Mouse (Mus musculus): ENCODE measurements around the gene Kif3c.

The Kif3c gene

DNA sequence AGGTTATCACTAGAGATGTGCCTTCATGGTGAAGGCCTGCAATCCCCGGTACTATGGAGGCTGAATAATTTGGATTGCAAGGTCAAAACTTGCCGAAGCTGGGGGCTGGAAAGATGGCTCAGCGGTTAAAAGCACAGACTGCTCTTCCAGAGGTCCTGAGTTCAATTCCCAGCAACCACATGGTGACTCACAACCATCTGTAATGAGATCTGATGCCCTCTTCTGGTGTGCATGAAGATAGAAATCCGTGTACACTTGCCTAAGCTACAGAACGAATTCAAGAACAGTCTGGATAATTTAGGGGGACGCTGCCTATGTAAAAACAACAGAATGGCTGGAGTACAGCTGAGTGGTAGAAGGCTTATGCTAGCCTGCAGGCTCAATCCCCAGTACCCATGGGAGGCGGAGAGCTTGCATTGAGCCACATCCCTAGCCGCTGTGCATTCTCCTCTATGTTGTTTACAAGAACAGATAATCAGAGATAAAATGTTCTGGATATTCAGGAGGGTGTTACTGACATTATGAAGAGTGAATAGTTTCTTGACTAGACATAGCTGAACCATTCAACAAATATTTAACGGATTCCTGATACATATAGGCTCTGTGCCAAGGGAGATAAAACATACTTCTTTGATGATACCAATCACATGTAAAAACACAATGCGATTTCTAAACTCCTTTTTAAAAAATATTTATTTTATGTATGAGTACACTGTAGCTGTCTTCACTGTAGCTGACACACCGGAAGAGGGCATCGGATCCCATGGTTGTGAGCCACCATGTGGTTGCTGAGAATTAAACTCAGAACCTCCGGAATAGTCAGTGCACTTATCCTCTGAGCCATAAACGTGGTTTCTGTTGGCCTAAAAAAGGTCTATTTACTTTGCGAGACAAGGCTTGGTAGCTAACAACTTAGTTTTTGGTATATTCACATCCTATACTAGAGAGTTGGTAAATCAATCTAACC is 60.7 kb downstream of the Kif3c start:
- peak; percentile 51 for DNase-seq (ENCODE audit: low spot score)

DNA sequence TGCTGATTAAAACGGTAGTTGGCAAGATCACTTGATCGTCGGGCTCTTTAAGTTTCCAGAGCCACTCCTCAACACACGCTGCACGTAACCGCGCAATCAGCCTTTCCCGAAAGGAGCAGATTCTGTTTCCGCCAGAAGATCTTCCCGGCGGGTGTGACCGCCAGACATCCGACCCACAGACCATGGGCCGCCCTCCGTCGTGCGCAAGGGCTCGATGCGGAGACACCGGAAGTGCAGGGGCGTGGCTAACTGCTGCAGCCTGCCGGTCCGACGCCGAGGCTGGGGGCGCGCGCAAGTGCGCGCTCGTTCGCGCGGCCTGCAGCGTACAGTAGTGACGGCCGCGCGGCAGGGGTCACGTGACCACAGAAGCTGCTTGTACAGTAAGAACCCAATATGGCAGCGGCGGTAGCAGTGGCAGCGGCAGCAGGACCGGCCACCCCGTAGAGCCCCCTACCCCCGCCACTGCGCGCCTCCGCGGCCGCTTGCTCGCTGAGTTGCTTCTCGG is 61.6 kb downstream of the Kif3c start, which contains the start of gene Asxl2:
Gene Asxl2 (plus strand): TSS at position 328 of the 505 bp plus-strand sequence.
- DNase-seq (ENCODE audit: low spot score): peak; percentile 99

DNA sequence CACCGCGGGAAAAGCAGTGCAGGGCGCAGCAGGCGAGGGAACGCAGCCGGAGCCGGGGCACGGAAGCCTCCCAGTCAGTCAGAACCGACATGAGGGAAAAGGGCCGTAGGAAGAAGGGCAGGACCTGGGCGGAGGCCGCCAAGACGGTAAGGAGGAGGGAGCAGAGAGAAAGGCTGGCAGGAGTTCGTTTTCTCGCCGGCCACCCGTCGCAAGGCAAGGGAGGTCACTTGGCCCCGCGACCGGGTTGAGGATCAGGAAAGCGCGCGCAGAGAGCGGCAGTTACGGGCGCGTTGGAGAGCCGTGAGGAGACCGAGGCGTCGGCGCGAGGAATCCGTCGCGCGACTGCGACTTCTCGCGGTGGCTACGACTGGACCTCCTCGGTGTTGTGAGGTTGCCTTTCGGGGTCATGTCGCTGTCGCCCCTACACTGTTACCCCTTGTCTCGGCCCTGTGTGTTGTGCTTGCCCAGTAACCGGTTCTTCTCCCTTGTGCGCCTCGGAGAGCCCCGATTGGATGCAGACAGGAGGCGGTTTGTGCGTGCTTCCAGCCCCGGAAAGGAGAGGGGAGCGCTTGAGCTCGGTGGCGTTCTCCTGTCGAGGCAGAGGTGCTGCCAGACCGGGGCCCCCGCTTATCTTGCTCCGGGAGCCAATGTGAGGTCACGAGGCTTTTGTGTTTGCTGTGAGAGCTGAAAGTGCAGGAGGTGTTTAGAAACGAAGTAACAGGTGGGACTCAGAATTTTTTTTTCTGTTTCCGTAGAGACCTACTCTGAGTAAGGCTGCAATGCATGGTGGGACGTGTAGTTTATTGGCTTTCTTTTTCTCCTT is 62.3 kb downstream of the Kif3c start:
- peak; percentile 73 for DNase-seq (ENCODE audit: low spot score)

DNA sequence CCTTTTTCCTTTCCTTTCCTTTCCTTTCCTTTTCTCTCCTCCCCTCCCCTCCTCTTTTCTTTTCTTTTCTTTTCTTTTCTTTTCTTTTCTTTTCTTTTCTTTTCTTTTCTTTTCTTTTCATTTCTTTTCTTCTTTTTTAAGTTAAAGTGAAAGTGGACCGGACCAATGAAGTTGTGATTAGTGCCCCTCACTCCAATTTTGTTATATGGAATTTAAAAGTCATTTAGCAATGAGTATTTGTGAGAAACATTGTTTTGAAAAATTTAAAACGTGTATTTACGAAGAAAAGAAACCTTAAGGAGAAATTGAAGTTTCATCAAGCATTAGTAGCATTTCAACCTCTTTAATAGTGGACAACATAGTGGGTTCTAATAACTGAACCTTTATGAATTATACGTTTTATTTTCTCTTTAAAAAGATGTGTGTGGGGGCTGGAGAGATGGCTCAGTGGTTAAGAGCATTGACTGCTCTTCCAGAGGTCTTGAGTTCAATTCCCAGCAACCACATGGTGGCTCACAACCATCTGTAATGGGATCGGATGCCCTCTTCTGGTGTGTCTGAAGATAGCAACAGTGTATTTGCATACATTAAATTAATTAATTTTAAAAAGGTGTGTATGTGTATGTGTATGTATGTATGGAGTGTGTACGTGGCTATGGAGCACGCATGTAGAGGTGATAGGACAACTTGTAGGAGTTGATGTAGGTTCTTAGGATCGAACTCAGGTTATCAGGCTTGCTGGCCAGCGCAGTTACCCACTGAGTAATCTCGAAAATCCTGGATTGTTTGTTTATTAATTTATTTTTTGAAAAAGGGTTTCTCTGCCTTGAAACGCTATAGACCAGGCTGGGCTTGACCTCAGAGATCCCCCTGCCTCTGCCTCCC is 63.2 kb downstream of the Kif3c start:
- no peak for DNase-seq (ENCODE audit: low spot score)

DNA sequence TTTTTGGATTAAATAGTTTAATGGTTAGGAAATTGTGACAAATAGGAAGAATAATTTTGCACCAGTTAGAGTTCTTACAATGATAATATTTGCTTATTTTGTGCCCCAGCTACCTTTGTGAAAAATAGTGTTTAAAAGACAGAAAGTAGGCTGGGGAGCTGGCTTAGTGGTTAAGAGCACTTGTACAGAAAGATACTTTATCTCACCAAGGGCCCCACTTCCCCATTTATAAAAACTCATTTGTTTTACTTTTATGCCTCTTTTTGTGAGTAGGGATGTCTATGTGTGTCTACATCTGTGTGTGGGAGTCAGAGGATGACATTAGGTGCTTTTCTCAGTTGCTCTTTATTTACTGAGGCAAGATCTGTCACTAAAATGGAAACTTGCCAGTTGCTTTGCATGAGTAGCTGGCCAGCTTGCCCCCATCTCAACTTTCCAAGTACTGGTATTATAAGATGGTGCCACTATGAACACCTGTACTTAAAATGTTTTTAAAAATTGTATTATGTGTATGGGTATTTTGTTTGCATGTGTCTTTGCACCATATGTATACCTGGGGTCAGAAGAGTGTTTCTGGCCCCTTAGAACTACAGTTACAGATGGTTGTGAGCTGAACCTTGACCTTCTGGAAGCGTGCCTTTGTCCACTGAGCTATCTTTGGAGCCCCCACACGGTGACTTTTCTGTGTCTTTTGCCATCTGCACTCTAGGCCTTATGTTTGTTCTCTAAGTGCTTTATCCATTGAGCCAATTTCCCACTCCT is 64.9 kb downstream of the Kif3c start:
- DNase-seq (ENCODE audit: low spot score): no peak

DNA sequence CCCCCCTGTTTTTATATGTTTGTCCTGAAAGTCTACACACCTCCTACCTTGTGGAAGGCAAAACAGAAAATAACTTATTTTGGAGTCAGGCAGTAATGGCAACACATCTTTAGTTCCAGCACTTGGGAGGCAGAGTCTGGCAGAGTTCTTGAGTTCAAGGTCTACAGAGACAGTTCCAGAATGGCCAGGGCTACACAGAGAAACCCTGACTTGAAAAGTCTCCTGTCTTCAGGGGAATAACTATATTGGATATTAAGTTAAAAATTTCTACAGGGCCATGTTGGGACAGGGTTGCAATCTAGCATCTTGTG is 65.5 kb downstream of the Kif3c start:
- DNase-seq (ENCODE audit: low spot score): no peak

DNA sequence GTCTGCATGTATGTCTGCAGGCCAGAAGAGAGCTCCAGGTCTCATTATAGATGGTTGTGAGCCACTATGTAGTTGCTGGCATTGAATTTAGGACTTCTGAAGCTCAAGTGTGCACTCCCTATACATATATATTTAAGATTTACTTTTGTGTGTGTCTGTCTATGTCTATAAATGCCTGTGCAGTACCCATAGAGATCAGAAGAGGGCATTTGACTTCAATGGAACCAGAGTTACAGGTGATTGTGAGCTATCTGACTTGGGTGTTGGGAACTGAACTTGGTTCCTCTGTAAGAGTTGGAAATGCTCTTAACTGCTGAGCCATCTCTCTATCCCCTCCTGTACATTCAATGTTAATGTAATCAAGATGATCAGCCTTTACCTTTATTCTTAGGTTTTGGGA is 66.1 kb downstream of the Kif3c start:
- DNase-seq (ENCODE audit: low spot score): no peak

DNA sequence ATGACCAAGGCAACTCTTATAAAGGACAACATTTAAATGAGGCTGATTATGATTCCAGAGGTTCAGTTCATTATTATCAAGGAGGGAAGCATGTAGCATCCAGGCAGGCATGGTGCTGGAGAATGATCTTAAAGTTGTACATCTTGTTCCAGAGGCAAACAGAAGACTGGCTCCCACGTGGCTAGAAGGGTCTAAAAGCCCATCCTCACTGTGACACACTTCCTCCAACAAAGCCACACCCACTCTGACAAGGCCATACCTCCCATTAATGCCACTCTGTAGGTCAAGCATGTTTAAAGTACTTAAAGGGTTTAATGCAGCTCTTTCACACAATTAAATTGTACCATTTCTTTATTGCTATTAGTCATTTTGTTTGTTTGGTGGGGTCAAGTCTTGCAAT is 68.8 kb downstream of the Kif3c start:
- no peak for DNase-seq (ENCODE audit: low spot score)

DNA sequence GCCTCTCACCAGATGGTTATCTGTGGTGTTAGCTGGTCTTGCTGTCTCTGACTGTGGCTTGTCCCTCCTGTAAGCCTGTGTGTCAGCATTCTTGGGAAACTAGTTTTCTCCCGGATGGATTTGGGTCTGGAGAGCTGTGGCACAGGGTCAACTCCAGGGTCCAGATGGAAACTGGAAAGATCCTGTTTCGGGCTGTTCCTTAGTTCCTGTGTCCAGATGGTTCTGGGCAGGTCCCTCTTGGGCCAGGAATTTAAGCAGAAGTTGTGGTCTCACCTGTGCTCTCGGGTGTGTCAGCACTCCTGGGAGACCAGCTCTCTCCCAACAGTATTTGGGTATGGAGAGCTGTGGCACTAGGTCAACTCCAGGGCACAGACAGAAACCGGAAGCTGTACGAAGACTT is 71.5 kb downstream of the Kif3c start:
- DNase-seq (ENCODE audit: low spot score): no peak

DNA sequence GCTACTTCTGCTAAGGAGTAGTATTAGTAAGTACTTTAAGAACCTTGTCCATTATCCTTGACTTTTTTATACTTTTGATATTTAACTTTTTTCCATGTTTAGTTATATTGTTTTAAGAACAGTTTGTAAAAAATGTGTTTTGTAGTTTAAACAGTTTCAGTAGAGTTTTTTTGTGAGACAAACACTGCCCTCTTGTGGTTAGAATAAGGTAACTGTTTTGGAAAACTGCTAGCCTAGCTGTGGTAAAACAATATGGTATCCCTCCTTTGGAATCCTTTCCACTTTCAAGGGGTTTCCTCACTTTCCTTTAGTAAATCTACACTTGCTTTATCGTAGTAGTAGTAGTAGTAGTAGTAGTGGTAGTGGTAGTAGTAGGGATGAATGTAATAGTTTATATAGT is 72.9 kb downstream of the Kif3c start:
- DNase-seq (ENCODE audit: low spot score): peak; percentile 9

DNA sequence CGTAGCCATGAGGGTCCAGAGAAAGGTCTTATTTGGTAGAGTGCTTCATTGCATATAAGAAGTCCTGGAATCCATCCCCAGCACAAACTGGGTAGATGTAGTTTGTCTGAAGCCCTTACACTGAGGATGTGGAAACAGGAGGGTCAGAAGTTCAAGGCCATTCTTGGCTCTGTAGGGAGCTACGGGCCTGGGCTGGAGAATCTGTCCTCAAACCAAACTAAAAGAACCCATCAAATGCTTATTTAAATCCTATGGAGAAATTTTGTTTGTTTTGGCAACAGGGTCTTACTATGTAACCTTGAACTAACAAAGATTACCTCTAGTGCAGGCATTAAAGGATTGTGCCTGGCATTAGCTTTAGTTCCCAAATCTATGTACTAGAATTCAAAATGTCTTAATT is 76.0 kb downstream of the Kif3c start:
- no peak for DNase-seq (ENCODE audit: low spot score)

DNA sequence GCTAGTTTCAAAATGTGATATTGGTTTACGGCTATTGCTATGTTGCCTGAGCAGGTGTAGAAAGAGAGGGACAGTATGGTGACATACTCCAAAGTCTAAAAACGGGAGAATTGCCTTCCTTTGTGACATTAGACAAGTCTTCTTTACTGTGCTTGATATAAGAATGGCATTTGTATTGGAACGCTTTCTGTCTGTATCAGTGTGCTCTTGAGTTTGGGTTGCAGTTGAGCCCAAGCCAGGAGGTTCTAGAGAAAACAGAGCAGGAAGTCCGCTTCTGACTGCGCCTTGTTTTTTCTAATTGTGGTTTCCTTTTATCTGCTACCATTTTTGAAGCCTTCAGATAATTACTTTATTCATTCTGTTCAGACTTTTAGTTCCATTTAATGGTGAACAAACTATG is 76.4 kb downstream of the Kif3c start:
- no peak for DNase-seq (ENCODE audit: low spot score)

DNA sequence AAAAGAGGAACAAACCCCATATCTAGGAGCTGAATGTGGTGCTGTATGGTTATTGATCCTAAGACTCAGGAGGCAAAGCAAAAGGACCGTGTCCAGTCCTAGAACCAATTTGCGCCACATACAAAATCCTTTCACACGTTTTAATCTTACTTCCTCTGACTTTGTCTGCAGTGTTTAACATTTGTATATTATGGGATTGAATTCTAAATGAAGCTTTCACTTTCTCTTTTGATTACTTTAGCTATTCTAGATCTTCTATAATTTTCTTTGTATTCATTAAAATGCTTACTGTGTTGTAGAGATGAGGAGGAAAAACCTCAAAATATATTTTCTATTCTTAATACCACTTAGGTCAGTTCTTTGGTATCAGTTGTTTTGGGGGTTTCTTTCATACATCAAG is 88.6 kb downstream of the Kif3c start:
- no peak for DNase-seq (ENCODE audit: low spot score)
